Mouse (Mus musculus) B cell, adult 62 days (primary cell): ENCODE measurements around the gene Polg2. TPM values are rescaled to one million over a fixed set of nuclear protein-coding genes. Genes with fewer than 3 reads are reported as not detected.

Experiments
- total RNA-seq: library from RNA; stranded (reverse); gene quantifications from 4 replicates; pipeline ENCODE4 v1.2.4, GENCODE M21; 2023

Polg2 gene
- total RNA-seq = 50.8 to 63.0 TPM (median 58.9 TPM) in 4 replicates

GRCm38 (mm10) chr11:106779388-106780088, at the start of gene Polg2:
TSS of gene Polg2 (minus strand) at chr11:106779537.

GRCm38 (mm10) chr11:106788775-106789459, 9.6 kb upstream of the Polg2 start, which contains the start of the genes Ddx5 and Cep95:
TSS of gene Ddx5 (minus strand) at chr11:106789185.
TSS of gene Cep95 (plus strand) at chr11:106789252.

GRCm38 (mm10) chr11:106751039-106752018, 28.0 kb downstream of the Polg2 start, which contains the start of gene Milr1:
TSS of gene Milr1 (plus strand) at chr11:106751226.

GRCm38 (mm10) chr11:106750121-106750751, 29.1 kb downstream of the Polg2 start, which contains the start of gene Pecam1:
TSS of gene Pecam1 (minus strand) at chr11:106750628.

Other genes starting within 250 kb of the Polg2 start
- gene Tex2, start 166.1 kb downstream of the Polg2 start, total RNA-seq = 11.8 to 15.3 TPM (median 13.1 TPM) in 4 replicates
- gene Pecam1, start 28.9 kb downstream of the Polg2 start, total RNA-seq = 236 to 256 TPM (median 243 TPM) in 4 replicates
- 14.2 to 19.3 TPM (median 18.9 TPM) in 4 replicates for gene Milr1, start 28.3 kb downstream of the Polg2 start, total RNA-seq
- 3,223 to 3,518 TPM (median 3,346 TPM) in 4 replicates for gene Ddx5, start 9.6 kb upstream of the Polg2 start, total RNA-seq
- 21.4 to 31.1 TPM (median 25.6 TPM) in 4 replicates for gene Cep95, start 9.7 kb upstream of the Polg2 start, total RNA-seq
- gene Smurf2, start 141.2 kb upstream of the Polg2 start, total RNA-seq = 47.9 to 57.2 TPM (median 52.7 TPM) in 4 replicates
- 19.2 to 26.8 TPM (median 24.7 TPM) in 4 replicates for gene Kpna2, start 220.0 kb upstream of the Polg2 start, total RNA-seq
- gene 1810010H24Rik, start 246.1 kb upstream of the Polg2 start, total RNA-seq = 4.9 to 6.4 TPM (median 5.1 TPM) in 4 replicates